Mouse (Mus musculus): ENCODE measurements around the gene Sema4c.

Gene Sema4c

DNA sequence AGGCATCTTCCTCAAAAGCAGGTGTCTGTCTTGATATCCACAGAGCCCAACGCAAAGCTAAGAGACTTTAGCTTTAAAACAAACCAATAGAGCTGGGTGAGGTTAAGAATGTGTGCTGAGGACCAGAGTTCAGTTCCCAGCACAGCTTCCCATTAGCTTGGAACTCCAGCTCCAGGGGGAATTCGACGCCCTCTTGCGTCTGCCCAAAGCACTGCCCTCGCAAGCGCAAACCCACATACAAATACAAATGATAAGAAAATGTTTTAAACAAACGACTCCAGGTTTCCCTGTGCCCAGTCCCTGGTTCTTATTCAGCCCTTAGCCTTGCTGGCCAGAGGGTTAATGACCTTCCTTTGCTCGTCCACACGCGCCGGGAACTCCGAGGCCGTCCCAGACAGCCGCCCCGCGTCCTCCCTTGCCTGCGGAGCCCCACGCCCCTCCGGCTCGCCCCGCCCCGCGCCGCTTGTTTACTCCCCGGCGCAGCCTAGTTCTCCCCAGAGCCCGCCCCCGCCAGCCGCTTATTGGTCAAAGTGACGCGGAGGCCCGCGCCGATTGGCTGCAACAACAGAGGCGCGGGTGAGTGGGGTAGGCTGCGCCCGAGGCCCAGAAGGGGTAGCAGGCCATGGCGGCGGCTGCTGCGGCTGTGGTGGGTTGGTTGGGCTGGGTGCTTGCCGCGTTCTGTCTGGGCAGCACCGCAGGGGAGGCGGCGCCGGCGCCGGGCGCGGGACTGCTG lies 46.7 kb downstream of the Sema4c start, which contains the start of gene Cnnm3:
Cnnm3 (plus strand) TSS at position 579 of the 733 bp plus-strand sequence.
- in situ Hi-C loops (cut with MboI, MseI), result no loop called here

DNA sequence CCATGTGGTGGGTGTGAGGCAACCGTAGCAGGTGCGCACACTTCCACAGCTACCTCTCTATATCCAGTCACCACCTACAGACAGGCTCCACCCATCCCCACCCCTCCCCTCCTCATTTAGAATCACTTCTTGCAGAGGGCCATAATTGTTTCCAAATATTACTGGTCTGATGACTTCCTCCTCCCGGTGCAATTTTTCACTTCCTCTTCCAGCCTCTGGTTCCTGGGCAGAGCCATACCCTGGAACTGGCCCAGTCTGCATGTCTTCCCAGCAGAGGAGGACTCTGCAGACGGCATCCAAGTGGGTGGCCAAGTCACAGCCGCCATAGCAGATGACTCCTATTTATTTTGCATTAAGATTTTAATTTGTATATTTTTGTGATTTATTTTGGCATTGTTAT lies 49.9 kb downstream of the Sema4c start:
- in situ Hi-C loops (cut with MboI, MseI), result no loop called here

DNA sequence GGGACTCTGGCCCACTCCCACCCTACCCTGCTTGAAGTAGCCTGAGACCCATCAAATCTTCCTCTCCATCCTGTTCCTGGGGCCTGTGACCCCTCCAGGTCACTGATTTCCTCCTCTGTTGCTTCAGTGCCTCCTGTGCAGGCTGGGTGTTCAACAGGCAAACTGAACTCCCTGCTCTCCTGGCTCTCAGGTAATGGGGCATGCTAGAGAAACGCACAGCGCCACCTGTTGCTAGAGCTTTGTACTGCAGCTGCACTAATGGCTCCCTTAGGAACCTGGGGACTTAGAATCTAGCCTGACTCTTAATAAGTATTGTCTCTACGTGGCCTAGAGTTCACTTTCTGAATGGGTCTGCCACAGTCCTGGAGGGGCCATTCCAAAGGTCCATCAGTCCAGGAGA lies 56.9 kb downstream of the Sema4c start:
- in situ Hi-C loops (cut with MboI, MseI), result no loop called here

Measured in regulatory T cell (primary cell).